Mouse (Mus musculus) limb, embryonic 10.5 days (tissue): Measurements from ENCODE around the gene Pnpla5. TPM values are rescaled to one million over a fixed set of nuclear protein-coding genes. Genes with fewer than 3 reads are reported as not detected.
"Not testable (repeated sequence)": the region's sequence is repeated elsewhere in the genome, so short reads cannot be mapped to it uniquely, and the experiment has no call there.

Source experiments
- DNase-seq: peaks from one replicate; pipeline ENCODE4 v3.0.0-alpha.2; 2017; ENCODE audit warnings: low spot score
- H3K27ac ChIP-seq: fragments of 300-500 bp; sonication (generic); 2 replicates; pipeline ENCODE4 v1.5.1; 2016; ENCODE audit warnings: mild to moderate bottlenecking
- H3K27me3 ChIP-seq: fragments of 300-500 bp; sonication (generic); 2 replicates; pipeline ENCODE4 v1.6.1; 2016; ENCODE audit warnings: low read depth, mild to moderate bottlenecking; ENCODE audit not compliant: poor library complexity, severe bottlenecking
- H3K36me3 ChIP-seq: fragments of 300-500 bp; sonication (generic); 2 replicates; pipeline ENCODE4 v1.6.1; 2016; ENCODE audit warnings: mild to moderate bottlenecking, moderate library complexity
- H3K4me1 ChIP-seq: fragments of 300-500 bp; sonication (generic); 2 replicates; pipeline ENCODE4 v1.6.1; 2016
- H3K4me3 ChIP-seq: fragments of 300-500 bp; sonication (generic); 2 replicates; pipeline ENCODE4 v1.5.1; 2016; ENCODE audit warnings: mild to moderate bottlenecking, moderate library complexity
- H3K9me3 ChIP-seq: fragments of 300-500 bp; sonication (generic); replicated peaks from 2 replicates; pipeline ENCODE4 v1.6.1; 2016; ENCODE audit warnings: mild to moderate bottlenecking
- WGBS: fragments of 180-500 bp; shearing (Covaris S2); methylation state at CpG from one replicate; pipeline ENCODE4 v1.1.7; 2016; 5-methylcytosine and 5-hydroxymethylcytosine counted together
- polyA plus RNA-seq: library from polyadenylated mRNA; unstranded; fragments of >200 nt; fragmentation: Nextera tagmentation; extraction: Ambion mirVana; gene quantifications from 2 replicates; pipeline ENCODE4 v1.2.1, GENCODE M21; 2016

Gene Pnpla5
- polyA plus RNA-seq, 1 experiment from 2014 or later: not detected

GRCm38 (mm10) chr15:84108899-84109298 lies 14.1 kb downstream of the Pnpla5 start:
- no peaks in the 10 kb centered on the region for H3K36me3 ChIP-seq
- peak; percentile 80 for DNase-seq
- H3K4me3 ChIP-seq: no peak overlapping the region
- H3K27ac ChIP-seq: no peak overlapping the region
- H3K9me3 ChIP-seq: no peaks in the 10 kb centered on the region
- H3K27me3 ChIP-seq: peaks cover 44% of the 10 kb centered on the region
- 8% methylated on average over 13 of the region's 13 CpGs for WGBS
- H3K4me1 ChIP-seq: peaks cover 13% of the 10 kb centered on the region

GRCm38 (mm10) chr15:84105924-84106500 lies 17.0 kb downstream of the Pnpla5 start:
- Histone ChIP-seq H3K27ac (no peak overlapping the region), H3K4me1 (peaks cover 13% of the 10 kb centered on the region), H3K36me3 (no peaks in the 10 kb centered on the region), H3K9me3 (no peaks in the 10 kb centered on the region), H3K4me3 (peak overlapping the region; percentile 56), H3K27me3 (peaks cover 60% of the 10 kb centered on the region)
- WGBS: 12% methylated on average over 12 of the region's 12 CpGs
- no peak for DNase-seq

GRCm38 (mm10) chr15:84105105-84105923 lies 17.7 kb downstream of the Pnpla5 start, which contains the start of gene Sult4a1:
Sult4a1 (minus strand) TSS chr15:84105754.
- H3K27ac ChIP-seq: no peak within 1 kb of the TSS
- peaks cover 13% of the 10 kb centered on the region for H3K4me1 ChIP-seq
- no peaks in the 10 kb centered on the region for H3K36me3 ChIP-seq
- WGBS: 3% methylated on average over 77 of the region's 77 CpGs
- peaks cover 60% of the 10 kb centered on the region for H3K27me3 ChIP-seq
- H3K9me3 ChIP-seq: no peaks in the 10 kb centered on the region
- DNase-seq: peak; percentile 46
- peak within 1 kb of the TSS; percentile 56 for H3K4me3 ChIP-seq

GRCm38 (mm10) chr15:84104626-84105025 lies 18.3 kb downstream of the Pnpla5 start:
- Histone ChIP-seq H3K27me3 (peaks cover 60% of the 10 kb centered on the region), H3K4me1 (peaks cover 13% of the 10 kb centered on the region), H3K9me3 (no peaks in the 10 kb centered on the region), H3K36me3 (no peaks in the 10 kb centered on the region), H3K27ac (no peak overlapping the region), H3K4me3 (peak overlapping the region; percentile 56; the same call in 1 of the 2 replicates)
- 84% methylated on average over 7 of the region's 7 CpGs for WGBS
- no peak for DNase-seq

- H3K4me1 ChIP-seq, DNase-seq, H3K27ac ChIP-seq, H3K9me3 ChIP-seq, H3K4me3 ChIP-seq, H3K27me3 ChIP-seq, H3K36me3 ChIP-seq: not testable (repeated sequence)
- 82% methylated on average over 15 of the region's 15 CpGs for WGBS
Measured at GRCm38 (mm10) chr15:84097536-84097935, 25.4 kb downstream of the Pnpla5 start.

- WGBS: 89% methylated on average over 8 of the region's 8 CpGs
- DNase-seq: no peak
Measured at GRCm38 (mm10) chr15:84096051-84096450, 26.9 kb downstream of the Pnpla5 start.

GRCm38 (mm10) chr15:84094921-84095320 lies 28.1 kb downstream of the Pnpla5 start:
- WGBS: 68% methylated on average over 7 of the region's 7 CpGs
- Histone ChIP-seq H3K27ac (no peak overlapping the region), H3K4me3 (no peak overlapping the region), H3K9me3 (no peaks in the 10 kb centered on the region), H3K36me3 (no peaks in the 10 kb centered on the region), H3K4me1 (no peaks in the 10 kb centered on the region), H3K27me3 (no peaks in the 10 kb centered on the region)
- DNase-seq: no peak

More at GRCm38 (mm10) chr15:84096051-84096450, 26.9 kb downstream of the Pnpla5 start:
- no peak overlapping the region for H3K4me3 ChIP-seq
- H3K27ac ChIP-seq: no peak overlapping the region
- no peaks in the 10 kb centered on the region for H3K36me3 ChIP-seq
- no peaks in the 10 kb centered on the region for H3K27me3 ChIP-seq
- no peaks in the 10 kb centered on the region for H3K9me3 ChIP-seq
- H3K4me1 ChIP-seq: no peaks in the 10 kb centered on the region

GRCm38 (mm10) chr15:84086775-84087174 lies 36.2 kb downstream of the Pnpla5 start:
- WGBS: 58% methylated on average over 9 of the region's 9 CpGs
- H3K36me3 ChIP-seq: no peaks in the 10 kb centered on the region
- no peak overlapping the region for H3K4me3 ChIP-seq
- no peak overlapping the region for H3K27ac ChIP-seq
- peaks cover 3% of the 10 kb centered on the region; the same call in 1 of the 2 replicates for H3K4me1 ChIP-seq
- H3K27me3 ChIP-seq: no peaks in the 10 kb centered on the region
- no peaks in the 10 kb centered on the region for H3K9me3 ChIP-seq
- DNase-seq: no peak

- no peaks in the 10 kb centered on the region for H3K36me3 ChIP-seq
- no peaks in the 10 kb centered on the region for H3K27me3 ChIP-seq
- 36% methylated on average over 12 of the region's 12 CpGs for WGBS
- H3K9me3 ChIP-seq: no peaks in the 10 kb centered on the region
- DNase-seq: peak; percentile 67
- H3K4me3 ChIP-seq: no peak overlapping the region
- peaks cover 3% of the 10 kb centered on the region; the same call in 1 of the 2 replicates for H3K4me1 ChIP-seq
- no peak overlapping the region for H3K27ac ChIP-seq
Measured at GRCm38 (mm10) chr15:84086364-84086763, 36.6 kb downstream of the Pnpla5 start.

- no peak for DNase-seq
- H3K9me3 ChIP-seq: no peaks in the 10 kb centered on the region
- no peak overlapping the region for H3K4me3 ChIP-seq
- WGBS: 79% methylated on average over 7 of the region's 7 CpGs
- peaks cover 22% of the 10 kb centered on the region for H3K27me3 ChIP-seq
- peaks cover 4% of the 10 kb centered on the region; the same call in 1 of the 2 replicates for H3K4me1 ChIP-seq
- H3K27ac ChIP-seq: no peak overlapping the region
- H3K36me3 ChIP-seq: no peaks in the 10 kb centered on the region
Measured at GRCm38 (mm10) chr15:84080069-84080468, 42.9 kb downstream of the Pnpla5 start.

GRCm38 (mm10) chr15:84079519-84079918 lies 43.5 kb downstream of the Pnpla5 start:
- no peak overlapping the region for H3K27ac ChIP-seq
- H3K4me3 ChIP-seq: no peak overlapping the region
- H3K4me1 ChIP-seq: peaks cover 9% of the 10 kb centered on the region; the same call in 1 of the 2 replicates
- DNase-seq: no peak
- H3K9me3 ChIP-seq: no peaks in the 10 kb centered on the region
- WGBS: 88% methylated on average over 2 of the region's 2 CpGs
- no peaks in the 10 kb centered on the region for H3K36me3 ChIP-seq
- H3K27me3 ChIP-seq: peaks cover 27% of the 10 kb centered on the region

- no peaks in the 10 kb centered on the region for H3K36me3 ChIP-seq
- DNase-seq: no peak
- WGBS: 87% methylated on average over 13 of the region's 13 CpGs
Measured at GRCm38 (mm10) chr15:84078667-84079066, 44.3 kb downstream of the Pnpla5 start.

GRCm38 (mm10) chr15:84077151-84077550 lies 45.8 kb downstream of the Pnpla5 start:
- peaks cover 12% of the 10 kb centered on the region; the same call in 1 of the 2 replicates for H3K4me1 ChIP-seq
- 68% methylated on average over 17 of the region's 17 CpGs for WGBS
- DNase-seq: no peak
- peaks cover 49% of the 10 kb centered on the region for H3K27me3 ChIP-seq
- H3K36me3 ChIP-seq: no peaks in the 10 kb centered on the region
- H3K27ac ChIP-seq: no peak overlapping the region
- H3K9me3 ChIP-seq: no peaks in the 10 kb centered on the region
- H3K4me3 ChIP-seq: no peak overlapping the region

More at GRCm38 (mm10) chr15:84078667-84079066, 44.3 kb downstream of the Pnpla5 start:
- Histone ChIP-seq H3K27ac (no peak overlapping the region), H3K9me3 (no peaks in the 10 kb centered on the region), H3K4me3 (no peak overlapping the region), H3K27me3 (peaks cover 33% of the 10 kb centered on the region), H3K4me1 (peaks cover 12% of the 10 kb centered on the region; the same call in 1 of the 2 replicates)
